Mouse (Mus musculus): ENCODE measurements around the gene Dleu7. TPM values are rescaled to one million over a fixed set of nuclear protein-coding genes. Genes with fewer than 3 reads are reported as not detected.

Gene Dleu7
- total RNA-seq (2014; rRNA removed) = 0.20 TPM in 1 of 2 replicates, not detected in the other
- polyA plus RNA-seq (2012; rRNA removed) = 0.05 TPM in 1 of 2 replicates, not detected in the other

DNA sequence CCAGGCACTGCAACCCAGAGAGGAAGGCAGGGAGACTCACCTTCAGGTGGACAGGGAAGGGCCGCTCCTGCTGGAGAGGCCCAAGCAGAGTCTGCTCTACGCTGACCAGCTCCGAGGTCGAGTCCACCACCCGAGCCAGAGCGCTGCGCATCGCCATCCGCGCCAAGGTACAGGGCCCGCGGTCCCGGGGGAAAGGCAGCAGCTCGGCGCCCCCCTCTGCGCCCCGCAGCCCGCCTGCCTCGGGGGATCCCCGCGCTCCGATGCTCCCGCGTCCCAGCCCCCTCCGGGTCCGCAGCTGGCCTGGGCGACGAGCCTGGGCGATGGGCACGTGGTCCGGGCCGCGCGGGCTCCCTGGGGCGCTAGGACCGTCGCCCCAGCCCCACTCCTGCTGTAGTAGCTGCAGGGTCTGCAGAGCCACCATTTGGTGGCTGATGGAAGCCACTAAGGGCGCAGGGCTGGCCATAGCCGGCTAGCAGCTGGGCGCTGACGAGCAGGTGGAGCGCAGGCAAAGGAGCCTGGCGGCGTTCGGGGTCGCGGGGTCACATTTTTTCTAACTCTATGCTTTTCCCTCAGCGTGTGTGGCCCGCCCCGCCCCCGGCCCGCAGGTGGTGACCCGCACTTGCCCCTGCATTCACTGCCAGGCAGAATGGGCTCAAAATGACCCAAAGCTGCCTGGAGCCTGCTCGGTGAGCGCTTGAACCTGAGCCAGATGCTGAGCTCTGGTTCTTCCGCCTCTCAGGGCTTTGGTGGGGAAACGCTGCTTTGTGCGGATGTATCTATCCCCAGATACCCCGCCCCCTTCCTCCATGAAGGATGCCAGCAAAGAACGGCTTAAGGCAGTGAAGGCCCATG is at the start of gene Dleu7, which contains the start of gene Rnaseh2b:
TSS of gene Dleu7 (minus strand) at position 560 of the 852 bp plus-strand sequence.
TSS of gene Rnaseh2b (plus strand) at position 102 of the 852 bp plus-strand sequence.
- no peaks in the 10 kb centered on the region for H3K79me2 ChIP-seq (ENCODE audit: control insufficient read depth, insufficient read depth, low read length)
- peaks cover 6% of the 10 kb centered on the region; the same call in 1 of the 2 replicates for H3K27me3 ChIP-seq (ENCODE audit: control insufficient read depth, insufficient read depth, low read length)
- no peak within 1 kb of the TSS for H3K27ac ChIP-seq (replicated peaks; ENCODE audit: insufficient read depth, low read depth, low read length)
- 0 out of 2 replicates have a peak within 1 kb of the TSS, but pooled peaks have one; percentile 21 for H3K9ac ChIP-seq (ENCODE audit: low read depth, low read length)
- H3K4me3 ChIP-seq (ENCODE audit: insufficient read depth, low read depth, low read length) = peak within 1 kb of the TSS; percentile 36
- H3K36me3 ChIP-seq (ENCODE audit: control insufficient read depth, insufficient read depth, low read length) = no peaks in the 10 kb centered on the region
- no peaks in the 10 kb centered on the region for H3K4me1 ChIP-seq (ENCODE audit: control insufficient read depth, insufficient read depth, low read length)
- no peak for DNase-seq (ENCODE audit: extremely low read depth, low read depth, low spot score)
- 5% methylated on average over 60 of the region's 60 CpGs for WGBS
- TF ChIP-seq POLR2A (IDR thresholded peaks at IDR 0.05; ENCODE audit: extremely low read depth, insufficient read depth, low read length) (no peak), CTCF (IDR thresholded peaks at IDR 0.05; ENCODE audit: low read depth, low read length) (no peak)

DNA sequence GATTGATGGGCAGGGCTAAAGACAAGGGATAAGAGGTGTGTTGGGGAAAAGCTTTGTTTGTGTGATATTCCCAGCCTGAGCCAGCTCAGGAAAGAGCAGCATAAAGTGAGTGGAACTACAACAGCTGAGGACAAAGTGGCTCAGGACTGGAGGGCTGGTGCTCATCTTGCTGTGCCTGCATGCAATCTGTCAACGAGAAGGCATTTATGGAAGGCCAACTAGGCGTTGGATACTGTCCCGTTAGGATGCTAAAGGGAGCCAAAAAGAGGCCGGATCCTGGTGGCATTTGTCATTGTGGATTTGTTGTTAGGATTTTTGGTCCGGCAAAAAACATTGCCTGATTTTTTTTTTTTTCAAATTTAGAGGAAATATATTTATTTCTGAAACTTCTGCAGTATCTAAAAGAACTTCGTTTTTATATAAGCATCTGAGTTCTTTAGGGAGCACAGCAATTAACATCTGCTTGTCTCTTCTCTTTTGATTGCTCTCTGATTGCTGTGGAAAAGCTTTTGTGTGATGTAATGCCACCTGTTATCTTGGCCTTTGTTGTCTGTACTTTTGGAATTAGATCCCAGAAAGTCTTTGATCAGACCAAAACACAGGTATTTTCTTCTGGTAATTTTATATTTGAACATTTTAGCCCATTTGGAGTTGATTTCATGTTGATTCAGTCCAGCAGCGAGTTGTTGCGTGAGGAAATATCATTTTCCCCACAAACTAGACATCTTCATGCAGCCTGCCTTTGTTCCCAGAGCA is 49.2 kb upstream of the Dleu7 start:
- H3K9ac ChIP-seq (ENCODE audit: low read depth, low read length) = no peak overlapping the region
- H3K79me2 ChIP-seq (ENCODE audit: control insufficient read depth, insufficient read depth, low read length) = no peaks in the 10 kb centered on the region; the same call in 1 of the 2 replicates
- no peak overlapping the region for H3K4me3 ChIP-seq (ENCODE audit: insufficient read depth, low read depth, low read length)
- no peak overlapping the region for H3K27ac ChIP-seq (replicated peaks; ENCODE audit: insufficient read depth, low read depth, low read length)
- WGBS = 76% methylated on average over 8 of the region's 8 CpGs
- H3K36me3 ChIP-seq (ENCODE audit: control insufficient read depth, insufficient read depth, low read length) = no peaks in the 10 kb centered on the region
- no peaks in the 10 kb centered on the region for H3K27me3 ChIP-seq (ENCODE audit: control insufficient read depth, insufficient read depth, low read length)
- no peaks in the 10 kb centered on the region for H3K4me1 ChIP-seq (ENCODE audit: control insufficient read depth, insufficient read depth, low read length)
- TF ChIP-seq CTCF (IDR thresholded peaks at IDR 0.05; ENCODE audit: low read depth, low read length) = no peak
- no peak for TF ChIP-seq POLR2A (IDR thresholded peaks at IDR 0.05; ENCODE audit: extremely low read depth, insufficient read depth, low read length)
- no peak for DNase-seq (ENCODE audit: extremely low read depth, low read depth, low spot score)

DNA sequence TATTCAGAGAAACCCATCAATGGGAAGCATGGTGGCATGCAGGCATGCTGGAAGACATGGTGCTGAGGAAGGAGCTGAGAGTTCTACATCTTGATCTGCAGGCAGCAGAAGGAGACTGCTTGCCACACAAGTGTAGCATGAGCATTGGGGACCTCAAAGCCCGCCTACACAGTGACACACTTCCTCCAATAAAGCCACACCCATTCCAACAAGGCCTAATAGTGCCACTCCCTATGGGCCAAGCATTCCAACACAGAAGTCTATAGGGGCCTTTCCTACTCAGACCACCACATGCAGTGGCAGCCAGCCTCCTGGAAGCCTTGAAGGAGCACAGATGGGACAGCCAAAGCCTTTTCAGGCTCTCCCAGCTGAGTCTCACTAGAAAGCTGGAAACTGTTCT is 46.3 kb upstream of the Dleu7 start:
- no peak for TF ChIP-seq CTCF (IDR thresholded peaks at IDR 0.05; ENCODE audit: low read depth, low read length)
- TF ChIP-seq POLR2A (IDR thresholded peaks at IDR 0.05; ENCODE audit: extremely low read depth, insufficient read depth, low read length) = no peak
- Histone ChIP-seq H3K27me3 (ENCODE audit: control insufficient read depth, insufficient read depth, low read length) (no peaks in the 10 kb centered on the region), H3K9ac (ENCODE audit: low read depth, low read length) (no peak overlapping the region), H3K27ac (replicated peaks; ENCODE audit: insufficient read depth, low read depth, low read length) (no peak overlapping the region), H3K4me3 (ENCODE audit: insufficient read depth, low read depth, low read length) (no peak overlapping the region), H3K36me3 (ENCODE audit: control insufficient read depth, insufficient read depth, low read length) (no peaks in the 10 kb centered on the region), H3K79me2 (ENCODE audit: control insufficient read depth, insufficient read depth, low read length) (no peaks in the 10 kb centered on the region; the same call in 1 of the 2 replicates), H3K4me1 (ENCODE audit: control insufficient read depth, insufficient read depth, low read length) (no peaks in the 10 kb centered on the region)
- whole genome bisulfite sequencing = 95% methylated on average over 1 of the region's 1 CpGs
- DNase-seq (ENCODE audit: extremely low read depth, low read depth, low spot score) = no peak

DNA sequence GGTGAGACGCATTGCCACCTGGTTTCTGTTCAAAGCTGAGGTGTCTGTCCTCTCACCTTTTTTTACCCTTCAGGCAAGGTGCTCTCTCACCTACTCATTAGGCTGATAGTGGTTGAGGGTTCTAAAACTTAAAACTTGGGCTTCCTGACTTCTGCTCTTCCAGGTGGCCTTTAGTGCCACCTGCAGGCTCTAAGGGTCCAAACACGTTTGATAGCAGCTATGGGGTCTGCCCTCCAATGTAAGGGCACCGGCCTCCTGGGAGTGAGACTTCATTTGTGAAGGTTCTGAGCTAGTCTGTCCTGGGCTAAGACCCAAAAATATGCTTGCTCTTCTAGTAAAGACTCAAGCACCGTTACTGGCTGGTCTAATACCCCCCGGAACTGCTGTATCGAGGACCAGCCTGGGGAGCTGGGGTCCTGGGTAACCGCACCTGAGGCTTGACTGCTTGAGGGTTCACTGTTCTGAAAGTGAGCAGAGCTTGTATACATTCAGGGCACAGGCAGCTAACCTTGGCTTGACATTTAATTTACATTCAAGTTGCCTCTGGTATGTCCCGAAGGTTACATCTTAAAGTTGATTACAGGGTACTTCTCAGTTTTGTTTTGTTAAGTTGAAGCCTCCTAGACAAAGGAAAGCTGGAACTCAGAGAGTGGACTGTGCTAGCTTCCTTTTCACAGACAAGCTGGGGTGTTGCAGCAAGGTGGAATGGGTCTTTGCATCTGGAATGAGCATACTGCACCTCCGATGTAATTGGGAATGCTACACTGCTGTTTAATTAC is 41.3 kb upstream of the Dleu7 start:
- Histone ChIP-seq H3K27me3 (ENCODE audit: control insufficient read depth, insufficient read depth, low read length) (no peaks in the 10 kb centered on the region), H3K79me2 (ENCODE audit: control insufficient read depth, insufficient read depth, low read length) (peaks cover 3% of the 10 kb centered on the region; the same call in 1 of the 2 replicates), H3K27ac (replicated peaks; ENCODE audit: insufficient read depth, low read depth, low read length) (no peak overlapping the region), H3K9ac (ENCODE audit: low read depth, low read length) (no peak overlapping the region), H3K4me1 (ENCODE audit: control insufficient read depth, insufficient read depth, low read length) (peaks cover 2% of the 10 kb centered on the region; the same call in 1 of the 2 replicates), H3K4me3 (ENCODE audit: insufficient read depth, low read depth, low read length) (no peak overlapping the region), H3K36me3 (ENCODE audit: control insufficient read depth, insufficient read depth, low read length) (no peaks in the 10 kb centered on the region)
- no peak for TF ChIP-seq POLR2A (IDR thresholded peaks at IDR 0.05; ENCODE audit: extremely low read depth, insufficient read depth, low read length)
- no peak for TF ChIP-seq CTCF (IDR thresholded peaks at IDR 0.05; ENCODE audit: low read depth, low read length)
- WGBS = 88% methylated on average over 9 of the region's 9 CpGs
- DNase-seq (ENCODE audit: extremely low read depth, low read depth, low spot score) = no peak
